Mouse (Mus musculus): ENCODE results near the gene Cep164. TPM values are rescaled to one million over a fixed set of nuclear protein-coding genes. Genes with fewer than 3 reads are reported as not detected.
"Not testable (repeated sequence)": the region's sequence is repeated elsewhere in the genome, so short reads cannot be mapped to it uniquely, and the experiment has no call there.

Gene Cep164
- polyA plus RNA-seq, 1 experiment from 2014 or later = 16.5 TPM

- Histone ChIP-seq H3K27me3 (replicated peaks; ENCODE audit: insufficient read depth, low read length) (no peaks in the 10 kb centered on the region), H3K27ac (ENCODE audit: low read length) (no peak overlapping the region), H3K4me3 (ENCODE audit: low read depth, low read length) (no peak overlapping the region), H3K9ac (replicated peaks; ENCODE audit: low read depth) (no peak overlapping the region), H3K36me3 (ENCODE audit: insufficient read depth, low read length) (no peaks in the 10 kb centered on the region), H3K4me1 (ENCODE audit: insufficient read depth, low read depth, low read length) (0 out of 2 replicates have a peak, but pooled peaks cover 3% of the 10 kb centered on the region), H3K9me3 (ENCODE audit: low read length) (no peaks in the 10 kb centered on the region), H3K4me2 (replicated peaks; ENCODE audit: low read depth, low read length) (no peak overlapping the region)
- no peak for TF ChIP-seq CTCF (IDR thresholded peaks at IDR 0.05)
- no peak for TF ChIP-seq EP300 (IDR thresholded peaks at IDR 0.05)
- ATAC-seq (no peak), DNase-seq (ENCODE audit: low spot score) (no peak)
- WGBS = 79% methylated on average over 5 of the region's 5 CpGs
These were observed 18.5 kb upstream of the Cep164 start for GRCm38 (mm10) chr9:45846891-45847460.

- H3K4me1 ChIP-seq (ENCODE audit: insufficient read depth, low read depth, low read length) = not testable (repeated sequence)
These were observed 17.7 kb upstream of the Cep164 start for GRCm38 (mm10) chr9:45846176-45846575.

GRCm38 (mm10) chr9:45845541-45845940, 17.1 kb upstream of the Cep164 start:
- 85% methylated on average over 3 of the region's 3 CpGs for WGBS
- Histone ChIP-seq H3K4me3 (ENCODE audit: low read depth, low read length) (no peak overlapping the region), H3K4me1 (ENCODE audit: insufficient read depth, low read depth, low read length) (peaks cover 6% of the 10 kb centered on the region; the same call in 1 of the 2 replicates), H3K9ac (replicated peaks; ENCODE audit: low read depth) (no peak overlapping the region), H3K36me3 (ENCODE audit: insufficient read depth, low read length) (no peaks in the 10 kb centered on the region), H3K27ac (ENCODE audit: low read length) (no peak overlapping the region), H3K9me3 (ENCODE audit: low read length) (no peaks in the 10 kb centered on the region), H3K4me2 (replicated peaks; ENCODE audit: low read depth, low read length) (no peak overlapping the region), H3K27me3 (replicated peaks; ENCODE audit: insufficient read depth, low read length) (no peaks in the 10 kb centered on the region)
- ATAC-seq (no peak), DNase-seq (ENCODE audit: low spot score) (no peak)
- TF ChIP-seq EP300 (IDR thresholded peaks at IDR 0.05) (no peak), CTCF (IDR thresholded peaks at IDR 0.05) (no peak)

More at GRCm38 (mm10) chr9:45846176-45846575, 17.7 kb upstream of the Cep164 start:
- not testable (repeated sequence) for H3K4me3 ChIP-seq (ENCODE audit: low read depth, low read length); H3K27me3 ChIP-seq (replicated peaks; ENCODE audit: insufficient read depth, low read length); H3K27ac ChIP-seq (ENCODE audit: low read length); DNase-seq (ENCODE audit: low spot score); H3K36me3 ChIP-seq (ENCODE audit: insufficient read depth, low read length); ATAC-seq; H3K9ac ChIP-seq (replicated peaks; ENCODE audit: low read depth); H3K9me3 ChIP-seq (ENCODE audit: low read length); H3K4me2 ChIP-seq (replicated peaks; ENCODE audit: low read depth, low read length)
- 57% methylated on average over 2 of the region's 2 CpGs for WGBS

- Histone ChIP-seq H3K4me3 (ENCODE audit: low read depth, low read length) (no peak overlapping the region), H3K27me3 (replicated peaks; ENCODE audit: insufficient read depth, low read length) (no peaks in the 10 kb centered on the region), H3K9me3 (ENCODE audit: low read length) (no peaks in the 10 kb centered on the region), H3K4me2 (replicated peaks; ENCODE audit: low read depth, low read length) (no peak overlapping the region), H3K9ac (replicated peaks; ENCODE audit: low read depth) (no peak overlapping the region), H3K4me1 (ENCODE audit: insufficient read depth, low read depth, low read length) (peaks cover 13% of the 10 kb centered on the region; the same call in 1 of the 2 replicates), H3K36me3 (ENCODE audit: insufficient read depth, low read length) (no peaks in the 10 kb centered on the region), H3K27ac (ENCODE audit: low read length) (no peak overlapping the region)
- WGBS = 65% methylated on average over 1 of the region's 1 CpGs
- DNase-seq (ENCODE audit: low spot score) (no peak), ATAC-seq (no peak)
- TF ChIP-seq CTCF (IDR thresholded peaks at IDR 0.05) (no peak), EP300 (IDR thresholded peaks at IDR 0.05) (no peak)
These were observed 15.3 kb upstream of the Cep164 start for GRCm38 (mm10) chr9:45843780-45844179.

- H3K36me3 ChIP-seq (ENCODE audit: insufficient read depth, low read length) = no peaks in the 10 kb centered on the region
- H3K4me1 ChIP-seq (ENCODE audit: insufficient read depth, low read depth, low read length) = peaks cover 13% of the 10 kb centered on the region; the same call in 1 of the 2 replicates
- no peak for ATAC-seq
- H3K4me3 ChIP-seq (ENCODE audit: low read depth, low read length) = no peak overlapping the region
- DNase-seq (ENCODE audit: low spot score) = no peak
- no peak overlapping the region for H3K27ac ChIP-seq (ENCODE audit: low read length)
- H3K4me2 ChIP-seq (replicated peaks; ENCODE audit: low read depth, low read length) = no peak overlapping the region
- no peaks in the 10 kb centered on the region for H3K27me3 ChIP-seq (replicated peaks; ENCODE audit: insufficient read depth, low read length)
- H3K9ac ChIP-seq (replicated peaks; ENCODE audit: low read depth) = no peak overlapping the region
- TF ChIP-seq EP300 (IDR thresholded peaks at IDR 0.05) (no peak), CTCF (IDR thresholded peaks at IDR 0.05) (no peak)
- 76% methylated on average over 5 of the region's 5 CpGs for WGBS
- H3K9me3 ChIP-seq (ENCODE audit: low read length) = no peaks in the 10 kb centered on the region
These were observed 14.5 kb upstream of the Cep164 start for GRCm38 (mm10) chr9:45843007-45843406.

GRCm38 (mm10) chr9:45841458-45841857, 13.0 kb upstream of the Cep164 start:
- no peak overlapping the region for H3K27ac ChIP-seq (ENCODE audit: low read length)
- H3K9me3 ChIP-seq (ENCODE audit: low read length) = no peaks in the 10 kb centered on the region
- TF ChIP-seq CTCF (IDR thresholded peaks at IDR 0.05) (no peak), EP300 (IDR thresholded peaks at IDR 0.05) (no peak)
- DNase-seq (ENCODE audit: low spot score) = no peak
- peaks cover 13% of the 10 kb centered on the region; the same call in 1 of the 2 replicates for H3K4me1 ChIP-seq (ENCODE audit: insufficient read depth, low read depth, low read length)
- no peak overlapping the region for H3K4me3 ChIP-seq (ENCODE audit: low read depth, low read length)
- H3K9ac ChIP-seq (replicated peaks; ENCODE audit: low read depth) = no peak overlapping the region
- WGBS = 59% methylated on average over 6 of the region's 6 CpGs
- no peaks in the 10 kb centered on the region for H3K36me3 ChIP-seq (ENCODE audit: insufficient read depth, low read length)
- no peak for ATAC-seq
- H3K4me2 ChIP-seq (replicated peaks; ENCODE audit: low read depth, low read length) = no peak overlapping the region
- H3K27me3 ChIP-seq (replicated peaks; ENCODE audit: insufficient read depth, low read length) = no peaks in the 10 kb centered on the region

Measured in lung, postnatal 0 days (tissue).